Mouse (Mus musculus) layer of hippocampus, postnatal 36 days (tissue): ENCODE data around the gene Thsd4. TPM values are rescaled to one million over a fixed set of nuclear protein-coding genes. Genes with fewer than 3 reads are reported as not detected.
A peak's percentile ranks its signal among the peaks of the same experiment; 100 is the strongest.

Experiments
- DNase-seq, 2 experiments: peaks; one replicate each; pipeline ENCODE4 v3.0.0; 2022
- total RNA-seq, 2 experiments: library from RNA; stranded (reverse); gene quantifications; 2 replicates each; pipeline ENCODE4 v1.2.3; 2021

Thsd4 gene
- total RNA-seq, 2 experiments from 2014 or later, result 22.9 to 25.7 TPM

DNA sequence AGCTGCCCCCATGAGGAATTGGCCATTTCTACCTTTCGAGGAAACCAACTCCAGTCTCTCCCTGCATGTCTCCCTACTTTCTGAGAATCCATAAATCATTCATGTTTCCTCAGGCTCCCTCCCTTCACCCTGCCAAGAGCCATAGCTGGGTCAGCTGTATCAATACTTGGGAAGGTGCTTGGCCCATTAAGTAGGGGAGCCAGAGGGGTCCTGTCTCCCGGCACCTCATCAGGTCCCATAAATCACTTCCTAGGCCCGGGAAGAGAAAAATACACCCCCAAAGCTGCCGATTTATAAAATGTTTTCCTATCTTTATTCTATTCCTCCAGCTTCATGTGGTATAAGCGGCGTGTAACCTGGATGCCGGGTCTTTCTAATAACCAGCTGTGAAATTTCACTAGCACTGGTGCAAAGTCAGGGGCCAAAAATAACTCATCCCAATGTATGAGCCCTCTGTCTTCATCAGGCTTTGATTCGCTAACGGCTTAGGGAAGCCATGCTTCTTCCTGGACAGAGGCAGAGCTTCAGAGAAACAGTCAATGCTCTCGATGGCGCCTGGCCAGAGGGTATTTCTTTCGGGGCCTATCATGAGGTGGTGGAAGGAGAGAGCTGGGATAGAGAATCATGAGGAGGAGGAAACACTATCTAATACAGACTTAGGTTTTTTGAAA lies 323.2 kb downstream of the Thsd4 start:
- no peak for DNase-seq

DNA sequence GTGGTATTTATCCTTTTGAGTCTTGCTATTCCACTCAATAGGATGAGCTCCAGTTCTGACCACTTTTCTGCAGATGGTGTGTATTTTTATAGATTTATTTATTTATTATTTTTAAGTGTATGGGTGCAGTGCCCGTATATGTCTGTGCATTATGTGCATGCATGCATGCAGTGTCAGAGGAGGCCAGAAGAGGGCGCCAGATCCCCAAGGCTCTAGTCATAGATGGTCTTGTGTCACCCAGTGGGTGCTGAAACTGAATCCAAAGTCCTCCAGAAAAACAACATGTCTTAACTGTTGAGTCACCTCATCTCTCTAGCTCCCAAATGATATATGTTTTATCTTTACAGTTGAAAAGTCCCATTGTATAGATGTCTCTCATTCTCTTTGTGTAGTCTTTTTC lies 326.3 kb downstream of the Thsd4 start:
- DNase-seq, result no peak

GRCm38 (mm10) chr9:60194905-60195304 lies 326.9 kb downstream of the Thsd4 start:
- DNase-seq, result no peak

- no peak for DNase-seq
Measured at GRCm38 (mm10) chr9:60192321-60192720, 329.5 kb downstream of the Thsd4 start.

GRCm38 (mm10) chr9:60187437-60187836 lies 334.4 kb downstream of the Thsd4 start:
- DNase-seq, result no peak

GRCm38 (mm10) chr9:60186948-60187347 lies 334.9 kb downstream of the Thsd4 start:
- no peak for DNase-seq

GRCm38 (mm10) chr9:60184083-60184482 lies 337.8 kb downstream of the Thsd4 start:
- no peak for DNase-seq

DNA sequence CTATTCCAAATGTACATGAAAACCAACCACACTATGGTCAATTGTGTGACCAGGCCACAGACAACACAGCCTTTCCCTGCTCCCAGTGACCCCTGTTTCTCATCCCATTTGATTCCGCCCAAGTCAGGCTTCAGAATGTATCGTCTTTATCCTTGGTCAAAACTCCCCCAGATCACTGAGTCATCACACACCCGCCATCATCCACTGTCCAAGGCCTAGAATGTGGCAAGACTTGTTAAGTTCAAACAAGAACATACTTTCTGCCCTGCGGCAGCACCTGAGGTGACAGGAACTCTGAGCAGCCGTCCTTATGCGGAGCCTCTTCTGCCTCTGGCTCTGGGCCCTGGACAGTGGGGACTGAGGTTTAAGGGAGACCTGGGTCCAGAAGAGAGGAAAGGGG lies 339.5 kb downstream of the Thsd4 start:
- DNase-seq, result no peak

- DNase-seq, result no peak
Measured at GRCm38 (mm10) chr9:60180936-60181335, 340.9 kb downstream of the Thsd4 start.

DNA sequence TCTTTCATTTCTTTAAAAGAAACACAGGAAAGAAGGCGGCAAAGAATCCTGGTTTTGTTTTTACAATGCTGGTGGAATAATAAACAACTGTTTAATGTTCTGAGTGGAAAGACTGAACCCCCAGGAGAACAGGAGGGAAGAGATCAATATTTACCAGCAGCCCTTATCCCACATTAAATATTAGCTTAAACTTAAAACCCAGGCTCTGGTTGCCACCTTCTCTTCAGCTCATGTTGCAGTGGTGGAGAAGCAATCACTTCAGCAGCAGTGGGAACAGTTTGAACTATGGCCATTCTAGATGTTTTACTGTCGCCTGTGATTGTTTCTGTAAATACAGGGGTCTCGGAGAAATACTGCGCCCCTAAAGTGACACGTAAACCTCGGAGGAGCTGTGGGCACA lies 341.7 kb downstream of the Thsd4 start:
- DNase-seq, result no peak

- DNase-seq, result no peak
Measured at GRCm38 (mm10) chr9:60176311-60176710, 345.5 kb downstream of the Thsd4 start.

DNA sequence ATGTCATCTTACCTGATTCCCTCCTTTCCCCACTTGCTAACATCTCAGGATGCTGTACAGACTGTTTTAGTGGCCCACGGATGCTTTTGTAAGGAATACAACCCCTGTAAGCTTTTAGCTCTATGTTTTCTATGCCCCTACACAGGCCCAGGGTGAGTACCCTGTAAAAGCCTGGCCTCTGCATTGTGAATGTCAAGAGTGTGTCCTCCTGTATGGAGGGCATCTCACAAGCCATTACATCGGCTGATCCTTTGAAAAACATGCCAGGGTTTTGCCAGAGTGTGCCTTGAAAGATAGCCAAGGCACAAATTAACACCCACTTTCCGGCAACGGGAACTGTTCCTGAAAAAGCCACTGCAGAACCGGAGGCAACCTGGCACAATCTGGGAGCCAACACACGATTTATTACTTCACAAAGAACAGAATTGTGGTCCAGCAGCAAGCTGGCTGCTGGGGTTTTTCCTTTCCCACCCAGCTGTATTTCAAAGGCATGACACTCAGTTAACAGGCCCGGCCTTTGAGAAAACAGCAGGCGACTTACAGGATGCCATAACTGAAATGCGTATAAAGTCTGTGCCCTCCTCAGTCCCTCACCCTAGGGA lies 349.3 kb downstream of the Thsd4 start:
- peak; percentile 55 to 61 for DNase-seq

- peak; percentile 41 to 47 for DNase-seq
Measured at GRCm38 (mm10) chr9:60166990-60167389, 354.9 kb downstream of the Thsd4 start.

DNA sequence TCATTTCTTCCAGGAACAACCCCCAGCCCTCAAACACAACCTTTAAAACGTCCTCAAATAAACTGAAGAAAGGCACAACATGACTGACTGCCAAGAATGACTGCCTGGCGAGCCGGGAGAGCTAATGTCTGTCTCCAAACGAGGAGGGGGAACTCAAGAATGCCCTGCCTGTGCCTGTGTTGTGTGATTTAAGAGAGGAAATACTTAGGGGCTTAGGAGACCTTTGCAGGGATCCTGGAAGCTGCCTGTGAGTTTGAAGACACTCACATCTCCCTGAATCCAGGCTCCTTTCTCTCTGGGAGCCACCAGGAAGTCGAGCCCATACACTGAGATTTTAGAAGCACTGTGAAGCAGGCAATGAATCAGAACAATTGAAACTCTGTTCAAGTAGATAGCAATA lies 361.0 kb downstream of the Thsd4 start:
- DNase-seq, result no peak

DNA sequence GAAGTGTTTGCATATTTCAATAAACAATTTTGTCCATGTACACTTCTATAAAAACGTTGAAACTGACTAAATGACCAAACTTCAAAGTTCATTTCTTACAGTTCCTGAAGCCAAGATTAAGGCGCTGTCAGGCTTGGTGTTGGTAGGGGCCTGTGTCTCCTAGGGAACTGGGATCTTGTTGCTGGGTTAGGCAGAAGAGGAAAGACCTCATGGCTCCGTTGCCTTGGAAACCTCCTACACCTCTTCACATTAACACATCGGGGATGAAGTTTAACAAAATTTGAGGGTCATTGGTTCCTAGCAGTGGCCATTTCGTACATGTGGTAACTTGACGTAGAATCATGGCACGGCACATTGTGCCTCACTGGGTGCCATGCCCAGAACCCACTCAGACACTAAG lies 361.7 kb downstream of the Thsd4 start:
- DNase-seq, result no peak

- no peak for DNase-seq
Measured at GRCm38 (mm10) chr9:60152990-60153389, 368.9 kb downstream of the Thsd4 start.

- no peak for DNase-seq
Measured at GRCm38 (mm10) chr9:60151897-60152627, 369.8 kb downstream of the Thsd4 start.

DNA sequence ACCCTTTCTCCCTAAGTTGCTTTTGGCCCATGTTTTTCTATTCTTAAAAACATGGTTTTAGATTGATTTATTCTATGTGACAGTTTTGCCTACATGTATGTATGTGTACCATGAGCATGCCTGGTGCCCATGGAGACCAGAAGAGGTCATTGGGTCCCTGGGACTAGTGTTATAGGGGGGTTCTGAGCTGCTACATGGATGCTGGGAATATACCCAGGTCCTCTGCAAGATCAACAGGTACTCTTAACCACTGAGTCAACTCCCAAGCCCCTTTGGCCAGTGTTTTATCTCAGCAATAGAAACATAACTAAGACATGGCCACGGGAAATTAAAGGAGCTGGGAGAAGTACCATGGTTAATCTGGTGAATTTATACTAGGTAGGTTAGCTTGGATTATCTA lies 371.3 kb downstream of the Thsd4 start:
- no peak for DNase-seq

DNA sequence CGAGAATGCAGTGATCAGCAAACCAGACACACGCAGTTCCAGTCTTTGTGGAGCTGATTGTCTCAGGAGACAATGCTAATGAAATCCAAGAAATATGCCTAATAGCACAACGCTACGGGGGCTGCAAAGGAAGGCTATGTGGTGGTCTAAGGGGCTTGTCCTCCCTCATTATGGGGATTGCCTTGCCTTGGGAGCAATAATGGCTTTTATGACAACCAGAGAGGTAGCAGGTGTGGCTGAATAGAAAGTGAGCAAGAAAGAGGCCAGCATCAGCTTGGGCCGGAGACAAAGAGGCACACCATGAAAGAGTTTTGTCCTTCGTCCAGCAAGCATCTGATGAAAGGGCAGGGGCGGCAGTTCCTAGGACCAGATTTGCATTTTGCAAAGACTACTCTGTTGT lies 372.9 kb downstream of the Thsd4 start:
- no peak for DNase-seq

DNA sequence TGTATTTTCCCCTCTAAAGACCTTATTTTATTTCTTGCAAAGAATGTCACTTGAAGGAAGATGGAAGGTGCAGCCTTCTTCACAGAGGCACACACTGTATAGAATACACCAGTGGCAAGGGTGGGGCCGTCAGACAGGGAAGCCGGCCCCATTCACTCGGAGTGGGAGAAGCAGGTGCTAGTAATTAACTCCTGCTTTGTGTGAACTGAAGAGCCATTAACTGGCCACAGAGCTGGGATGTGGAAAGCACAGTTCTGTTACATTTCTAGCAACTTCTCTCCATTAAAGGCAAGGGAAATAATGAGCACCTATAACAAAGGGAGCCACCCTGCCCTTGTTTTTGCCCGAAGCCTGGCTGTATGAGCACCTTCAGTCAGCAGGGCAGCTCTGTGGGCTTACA lies 374.4 kb downstream of the Thsd4 start:
- no peak for DNase-seq

GRCm38 (mm10) chr9:60143816-60144215 lies 378.0 kb downstream of the Thsd4 start:
- peak; percentile 42 to 59 for DNase-seq

GRCm38 (mm10) chr9:60141081-60141514 lies 380.7 kb downstream of the Thsd4 start:
- DNase-seq, result peak in 1 of 2 experiments; percentile 28

- DNase-seq, result no peak
Measured at GRCm38 (mm10) chr9:60140411-60140810, 381.4 kb downstream of the Thsd4 start.

GRCm38 (mm10) chr9:60139446-60139845 lies 382.4 kb downstream of the Thsd4 start:
- no peak for DNase-seq
